Mouse (Mus musculus) bone marrow, adult 2 months (tissue): Measurements from ENCODE around the gene Lurap1l.

ENCODE experiments used
- CTCF ChIP-seq: fragments of 200-500 bp; IDR thresholded peaks from 2 replicates; pipeline ENCODE4 v1.5.1; 2011; ENCODE audit warnings: low read length, control low read depth; ENCODE audit not compliant: control insufficient read depth, insufficient read depth
- POLR2A ChIP-seq: fragments of 200-500 bp; IDR thresholded peaks from 2 replicates; pipeline ENCODE4 v1.6.1; 2011; ENCODE audit warnings: low read depth, mild to moderate bottlenecking, control low read depth, low read length, borderline replicate concordance; ENCODE audit not compliant: control insufficient read depth

GRCm38 (mm10) chr4:80881996-80882599 is 28.3 kb upstream of the Lurap1l start:
- TF ChIP-seq CTCF: no peak
- no peak for TF ChIP-seq POLR2A
